Mouse (Mus musculus) B cell, adult 2 months (primary cell): ENCODE measurements around the gene Spata25.
"Not testable (repeated sequence)": the region's sequence is repeated elsewhere in the genome, so short reads cannot be mapped to it uniquely, and the experiment has no call there.

Experiments
- DNase-seq, 2 experiments: peaks; one replicate each; pipeline ENCODE4 v3.0.0; 2022

Gene Spata25

DNA sequence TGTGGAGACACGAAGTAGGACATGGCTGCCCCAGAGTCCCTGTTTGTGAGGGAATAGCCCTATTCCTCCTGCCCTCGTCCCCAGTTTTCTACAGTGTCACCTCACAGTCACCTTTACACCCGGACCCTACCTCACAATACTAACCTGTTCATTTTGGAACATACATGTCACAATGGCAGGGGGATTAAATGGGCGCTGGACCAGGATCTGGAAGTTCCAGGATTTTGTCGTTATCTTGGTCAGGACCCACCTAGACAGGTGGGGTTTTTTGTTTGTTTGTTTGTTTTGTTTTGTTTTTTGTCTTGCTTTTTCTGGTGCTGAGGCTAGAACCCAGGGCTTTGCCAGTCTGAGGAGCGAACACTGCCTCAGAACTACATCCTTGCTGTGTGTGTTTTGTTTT lies at the start of gene Spata25:
Gene Spata25, minus strand, starts transcription at position 101 of the 400 bp plus-strand sequence.
- DNase-seq, result no peak

DNA sequence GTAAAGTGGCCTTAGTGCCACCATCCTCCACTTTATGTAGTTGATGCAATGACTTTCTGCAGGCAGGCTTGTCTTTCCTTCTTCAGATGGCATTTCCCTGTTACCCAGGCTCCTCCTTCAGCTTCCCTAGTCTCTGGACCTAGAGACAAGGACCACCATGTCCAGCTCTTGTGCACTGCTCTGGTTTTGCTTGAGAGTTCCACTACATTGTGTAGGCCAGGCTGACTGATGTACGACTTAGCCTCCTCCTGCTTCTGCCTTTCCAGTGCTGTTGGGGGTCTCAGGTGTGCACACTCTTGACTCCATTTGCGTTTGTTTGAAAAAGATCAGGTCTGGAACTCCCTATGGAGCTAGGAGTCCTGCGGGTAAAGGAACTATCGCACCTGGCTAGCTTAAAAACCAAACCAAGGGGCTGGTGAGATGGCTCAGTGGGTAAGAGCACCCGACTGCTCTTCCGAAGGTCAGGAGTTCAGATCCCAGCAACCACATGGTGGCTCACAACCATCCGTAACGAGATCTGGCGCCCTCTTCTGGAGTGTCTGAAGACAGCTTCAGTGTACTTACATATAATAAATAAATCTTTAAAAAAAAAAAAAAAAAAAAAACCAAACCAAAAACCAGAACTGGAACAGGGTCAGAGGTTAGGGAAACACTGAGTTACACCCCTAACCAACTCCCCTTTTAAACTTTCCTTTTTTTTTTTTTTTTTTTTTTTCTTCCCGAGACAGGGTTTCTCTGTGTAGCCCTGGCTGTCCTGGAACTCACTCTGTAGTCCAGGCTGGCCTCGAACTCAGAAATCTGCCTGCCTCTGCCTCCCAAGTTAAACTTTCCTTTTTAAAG lies 49.3 kb upstream of the Spata25 start:
- DNase-seq, result not testable (repeated sequence)

- DNase-seq, result not testable (repeated sequence)
Measured at GRCm38 (mm10) chr2:164875648-164876047, 47.3 kb upstream of the Spata25 start.

DNA sequence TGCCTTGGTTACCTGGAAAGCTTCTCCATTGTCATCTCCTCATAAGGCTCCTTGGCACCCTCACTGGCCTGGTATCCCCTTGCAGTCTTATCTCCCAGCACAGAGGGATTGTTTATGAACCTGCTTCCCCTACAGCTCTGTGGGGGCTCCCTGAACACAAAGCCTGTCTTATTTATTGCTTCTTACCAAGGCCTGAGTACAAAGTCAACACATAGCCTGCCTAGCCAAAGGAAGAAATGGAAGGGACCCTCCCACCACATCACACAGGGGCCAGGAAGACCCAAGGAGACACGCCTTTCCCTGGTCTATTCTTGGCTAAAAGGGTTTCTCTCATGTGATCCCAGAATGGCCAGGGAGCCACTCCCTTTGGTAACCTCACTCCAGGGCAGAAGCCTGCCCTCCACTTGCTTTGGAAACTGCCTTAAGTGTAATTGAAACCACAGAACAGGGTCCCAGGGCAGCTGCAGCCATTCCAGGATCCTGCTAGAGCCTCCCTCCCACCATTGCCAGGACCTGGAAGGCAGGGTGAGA lies 46.0 kb upstream of the Spata25 start:
- no peak for DNase-seq

DNA sequence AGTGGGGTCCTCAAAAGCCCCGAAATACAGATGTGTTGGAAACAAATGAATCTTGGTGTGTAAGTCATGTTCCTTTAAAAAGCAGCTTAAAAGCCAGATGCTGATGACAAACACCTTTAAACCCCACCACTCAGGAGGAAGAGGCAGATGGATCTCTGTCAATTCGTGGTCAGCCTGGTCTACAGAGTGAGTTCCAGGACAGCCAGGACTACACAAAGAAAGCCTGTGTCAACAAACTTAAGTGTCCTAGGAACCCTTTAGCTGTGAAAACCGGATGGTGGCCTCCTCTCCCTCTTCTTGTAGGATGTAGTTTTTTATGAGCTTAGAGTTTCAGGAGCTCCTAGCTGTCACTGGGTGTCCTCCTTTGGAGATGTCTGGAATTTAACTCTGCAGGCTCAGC lies 45.3 kb upstream of the Spata25 start:
- no peak for DNase-seq

DNA sequence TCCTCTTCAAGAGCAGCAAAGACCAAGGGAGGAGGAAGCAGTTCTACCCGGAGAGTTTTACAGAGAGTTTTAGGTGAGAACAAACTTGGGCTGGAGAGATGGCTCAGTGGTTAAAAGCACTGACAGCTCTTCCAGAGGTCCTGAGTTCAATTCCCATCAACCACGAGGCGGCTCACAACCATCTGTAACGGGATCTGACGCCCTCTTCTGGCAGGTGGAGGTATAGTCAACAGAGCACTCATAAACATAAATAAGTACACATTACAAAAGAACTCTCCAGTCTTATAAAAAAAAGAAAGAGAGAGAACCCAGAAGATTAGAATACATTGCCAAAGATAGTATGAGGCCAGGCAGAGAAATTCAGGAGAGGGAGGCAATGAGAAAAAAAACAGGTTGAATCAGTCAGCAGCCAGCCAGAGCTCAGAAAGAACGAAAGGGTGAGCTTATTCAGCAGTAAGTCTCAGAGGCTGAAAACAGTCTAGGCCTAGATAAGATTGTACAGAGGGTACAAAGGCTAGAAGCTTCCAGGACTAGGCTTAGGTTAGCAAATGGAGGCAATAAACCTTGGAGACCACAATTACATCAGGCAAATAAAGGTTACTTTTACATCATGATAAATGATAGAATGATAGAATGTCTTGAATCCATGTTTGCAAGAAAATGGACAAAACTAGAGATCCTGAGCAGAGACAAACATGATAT lies 43.4 kb upstream of the Spata25 start:
- no peak for DNase-seq

GRCm38 (mm10) chr2:164868491-164868890 lies 40.2 kb upstream of the Spata25 start:
- peak; percentile 73 to 78 for DNase-seq

DNA sequence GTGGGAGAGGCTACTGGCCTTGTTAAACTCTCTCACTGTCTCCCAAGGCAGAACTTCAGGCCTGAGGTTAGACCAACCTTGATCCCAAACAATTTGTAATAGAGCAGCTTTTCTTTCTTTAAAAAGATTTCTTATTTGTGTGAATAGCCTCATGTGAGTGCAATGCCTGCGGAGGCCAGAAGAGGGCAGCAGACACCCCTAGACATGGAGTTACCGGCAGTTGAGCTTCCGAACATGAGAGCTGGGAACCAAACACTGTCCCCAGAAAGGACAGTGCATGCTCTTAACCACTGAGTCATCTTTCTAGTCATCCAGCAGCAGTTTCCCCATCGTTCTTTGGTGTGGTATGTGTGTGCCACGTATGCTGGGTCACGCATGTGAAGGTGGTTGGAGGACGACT lies 39.2 kb upstream of the Spata25 start:
- DNase-seq, result peak; percentile 40 to 48

DNA sequence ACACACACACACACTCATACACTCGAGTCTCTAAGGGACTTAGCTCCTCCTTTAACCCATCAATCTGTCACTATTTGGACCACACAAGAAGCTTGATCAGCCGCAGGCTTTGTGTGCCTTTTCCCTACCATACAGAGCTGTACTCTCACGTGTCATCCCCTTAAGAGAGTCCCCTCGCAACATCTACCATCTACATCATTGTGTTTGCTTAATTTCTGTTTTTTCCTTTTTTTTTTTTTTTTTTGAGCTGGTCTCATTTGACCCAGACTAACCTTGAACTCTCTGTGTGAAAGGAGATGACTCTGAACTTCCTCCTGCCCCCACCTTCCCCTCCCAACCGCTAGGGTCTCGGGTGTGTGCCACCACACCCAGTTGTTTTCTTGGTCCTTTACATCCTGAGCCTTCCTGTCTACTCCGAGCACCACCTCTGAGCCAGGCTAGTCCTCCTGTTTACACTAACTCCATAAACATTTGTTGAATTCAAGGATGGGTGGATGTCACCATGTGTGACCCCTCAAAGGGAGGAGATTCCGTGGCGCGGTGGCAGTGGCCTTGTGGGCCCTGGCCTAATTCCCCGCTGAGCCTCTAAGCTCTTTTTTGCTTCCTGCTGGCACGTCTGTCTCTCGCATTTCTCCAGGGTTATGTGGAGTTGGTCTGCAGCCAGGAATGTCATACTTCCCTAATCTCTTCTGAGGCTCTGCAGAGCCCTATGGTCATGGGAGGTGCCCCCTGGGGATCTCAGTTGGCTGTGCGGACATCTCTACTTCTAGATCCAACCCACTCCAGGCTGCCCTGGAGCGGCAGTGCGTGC lies 38.6 kb upstream of the Spata25 start:
- DNase-seq, result peak; percentile 29 to 35

- no peak for DNase-seq
Measured at GRCm38 (mm10) chr2:164864593-164864992, 36.3 kb upstream of the Spata25 start.

GRCm38 (mm10) chr2:164863411-164863810 lies 35.1 kb upstream of the Spata25 start:
- not testable (repeated sequence) for DNase-seq

- peak; percentile 35 to 46 for DNase-seq
Measured at GRCm38 (mm10) chr2:164862179-164862861, 34.0 kb upstream of the Spata25 start.

GRCm38 (mm10) chr2:164861094-164861493 lies 32.8 kb upstream of the Spata25 start:
- DNase-seq, result no peak

- DNase-seq, result no peak
Measured at GRCm38 (mm10) chr2:164859640-164860432, 31.5 kb upstream of the Spata25 start.

DNA sequence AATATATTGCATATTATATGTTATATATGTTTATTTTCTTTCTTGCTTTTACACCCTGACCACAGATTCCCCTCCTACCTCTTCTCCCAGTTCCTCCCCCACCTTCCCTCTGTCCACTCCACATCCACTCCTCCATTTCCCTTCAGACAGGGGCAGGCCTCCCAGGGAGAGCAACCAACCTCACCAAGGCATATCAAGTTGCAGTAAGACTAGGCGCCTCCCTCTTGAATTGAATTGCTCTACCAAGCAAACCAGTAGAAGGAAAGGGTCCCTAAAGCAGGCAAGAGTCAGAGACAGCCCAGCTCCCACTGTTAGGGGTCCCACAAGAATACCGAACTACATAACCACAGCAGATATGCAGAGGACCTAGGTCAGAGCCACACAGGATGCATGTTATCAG lies 30.8 kb upstream of the Spata25 start:
- no peak for DNase-seq

- DNase-seq, result peak in 1 of 2 experiments; percentile 11
Measured at GRCm38 (mm10) chr2:164857842-164858553, 29.7 kb upstream of the Spata25 start.

- peak; percentile 50 to 56 for DNase-seq
Measured at GRCm38 (mm10) chr2:164857101-164857821, 28.9 kb upstream of the Spata25 start, which contains the start of gene Pltp. TSS of gene Pltp (minus strand) at chr2:164857711.

- peak in 1 of 2 experiments; percentile 44 for DNase-seq
Measured at GRCm38 (mm10) chr2:164856309-164857100, 28.2 kb upstream of the Spata25 start.

DNA sequence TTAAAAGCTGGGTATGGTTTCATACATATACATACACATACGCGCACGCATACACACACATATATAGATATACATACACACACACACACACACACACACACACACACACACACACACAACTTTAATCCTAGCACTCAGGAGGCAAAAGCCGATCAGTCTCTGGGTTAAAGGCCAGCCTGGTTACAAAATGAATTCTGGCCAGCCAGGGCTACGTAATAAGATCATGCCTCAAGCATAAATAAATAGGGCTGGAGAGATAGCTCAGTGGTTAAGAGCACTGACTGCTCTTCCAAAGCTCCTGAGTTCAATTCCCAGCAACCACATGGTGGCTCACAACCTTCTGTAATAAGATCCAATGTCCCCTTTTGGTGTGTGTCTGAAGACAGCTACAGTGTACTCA lies 27.2 kb upstream of the Spata25 start:
- DNase-seq, result not testable (repeated sequence)
